Mouse (Mus musculus) adipocyte (in vitro differentiated cells): ENCODE measurements around the gene Depp1.
"Not testable (repeated sequence)": the region's sequence is repeated elsewhere in the genome, so short reads cannot be mapped to it uniquely, and the experiment has no call there.

Experiments
- DNase-seq: peaks from one replicate; pipeline ENCODE4 v3.0.0-alpha.2; 2016; ENCODE audit warnings: low spot score

Depp1 gene

GRCm38 (mm10) chr6:116650406-116650805 is at the start of gene Depp1:
TSS of gene Depp1 (plus strand) at chr6:116650609.
- DNase-seq: peak; percentile 87

GRCm38 (mm10) chr6:116600969-116601368 is 49.4 kb upstream of the Depp1 start:
- DNase-seq: not testable (repeated sequence)

- DNase-seq: no peak
Measured at GRCm38 (mm10) chr6:116607230-116607629, 43.2 kb upstream of the Depp1 start.

- DNase-seq: no peak
Measured at GRCm38 (mm10) chr6:116615719-116616118, 34.7 kb upstream of the Depp1 start.

GRCm38 (mm10) chr6:116618073-116618472 is 32.3 kb upstream of the Depp1 start:
- no peak for DNase-seq

- DNase-seq: no peak
Measured at GRCm38 (mm10) chr6:116621318-116622023, 28.9 kb upstream of the Depp1 start.

GRCm38 (mm10) chr6:116626417-116626816 is 24.0 kb upstream of the Depp1 start:
- not testable (repeated sequence) for DNase-seq

GRCm38 (mm10) chr6:116628095-116628494 is 22.3 kb upstream of the Depp1 start:
- DNase-seq: no peak

GRCm38 (mm10) chr6:116628539-116629171 is 21.8 kb upstream of the Depp1 start, which contains the start of gene Zfp422:
TSS of gene Zfp422 (minus strand) at chr6:116628999.
- DNase-seq: no peak

- DNase-seq: no peak
Measured at GRCm38 (mm10) chr6:116629766-116630165, 20.6 kb upstream of the Depp1 start.

GRCm38 (mm10) chr6:116632129-116632528 is 18.3 kb upstream of the Depp1 start:
- peak; percentile 83 for DNase-seq

GRCm38 (mm10) chr6:116633741-116634695 is 16.4 kb upstream of the Depp1 start:
- DNase-seq: no peak

GRCm38 (mm10) chr6:116635251-116636180 is 14.9 kb upstream of the Depp1 start:
- DNase-seq: peak; percentile 89

- peak; percentile 37 for DNase-seq
Measured at GRCm38 (mm10) chr6:116636581-116637235, 13.7 kb upstream of the Depp1 start.

- peak; percentile 84 for DNase-seq
Measured at GRCm38 (mm10) chr6:116637496-116637895, 12.9 kb upstream of the Depp1 start.

- no peak for DNase-seq
Measured at GRCm38 (mm10) chr6:116638871-116639270, 11.5 kb upstream of the Depp1 start.

- DNase-seq: no peak
Measured at GRCm38 (mm10) chr6:116639663-116640062, 10.7 kb upstream of the Depp1 start.

- DNase-seq: no peak
Measured at GRCm38 (mm10) chr6:116642942-116643341, 7.5 kb upstream of the Depp1 start.

- no peak for DNase-seq
Measured at GRCm38 (mm10) chr6:116643881-116644280, 6.5 kb upstream of the Depp1 start.

- DNase-seq: no peak
Measured at GRCm38 (mm10) chr6:116644335-116644734, 6.1 kb upstream of the Depp1 start.

- DNase-seq: no peak
Measured at GRCm38 (mm10) chr6:116647763-116648162, 2.6 kb upstream of the Depp1 start.
